Mouse (Mus musculus) neural tube, embryonic 10.5 days (tissue): Measurements from ENCODE around the gene Tmem159.

Experiments
- DNase-seq: peaks from one replicate; pipeline ENCODE4 v3.0.0-alpha.2; 2017; ENCODE audit warnings: low spot score; ENCODE audit errors: extremely low spot score

Tmem159 gene

DNA sequence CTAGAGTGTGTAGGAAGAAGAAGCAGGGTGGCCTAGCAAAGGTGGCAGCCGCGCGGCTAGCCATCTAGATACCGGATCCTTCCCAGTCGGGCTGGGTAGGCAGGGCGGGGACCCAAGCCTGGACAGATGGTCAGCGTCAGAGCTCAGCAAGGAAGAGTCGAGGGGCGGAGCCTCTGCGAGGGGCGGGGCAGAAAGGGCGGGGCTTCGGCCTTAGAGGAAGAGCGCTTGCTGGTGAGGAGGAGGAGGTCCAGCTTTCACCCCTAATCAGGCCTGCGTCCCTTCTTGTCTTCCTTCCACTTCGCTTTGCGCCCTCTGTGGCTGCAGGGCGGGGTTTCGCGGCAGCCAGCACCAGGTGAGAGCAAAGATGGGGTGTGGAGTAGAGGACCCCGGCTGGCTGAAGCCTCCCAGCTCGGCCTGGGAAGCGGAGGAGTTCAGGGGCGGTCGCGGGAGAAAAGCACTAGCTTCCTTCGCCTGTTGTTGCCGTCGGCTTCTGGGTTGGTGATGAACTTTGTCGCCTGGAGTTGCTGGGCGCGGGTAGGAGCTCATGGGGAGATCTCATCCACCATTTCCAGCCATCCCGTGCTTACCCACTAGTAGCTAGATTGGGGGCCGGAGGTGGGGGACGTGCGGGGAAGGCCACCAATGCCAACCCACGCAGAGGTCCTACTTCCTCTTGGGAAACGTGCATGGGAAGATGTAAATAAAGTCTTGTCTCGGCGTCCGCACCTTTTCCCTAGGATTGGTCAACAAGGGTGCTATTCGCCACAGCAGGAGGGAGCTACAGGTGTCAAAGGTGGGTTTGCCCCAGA, at the start of gene Tmem159:
Tmem159 (plus strand) TSS at position 190 of the 809 bp plus-strand sequence.
- peak; percentile 92 for DNase-seq

DNA sequence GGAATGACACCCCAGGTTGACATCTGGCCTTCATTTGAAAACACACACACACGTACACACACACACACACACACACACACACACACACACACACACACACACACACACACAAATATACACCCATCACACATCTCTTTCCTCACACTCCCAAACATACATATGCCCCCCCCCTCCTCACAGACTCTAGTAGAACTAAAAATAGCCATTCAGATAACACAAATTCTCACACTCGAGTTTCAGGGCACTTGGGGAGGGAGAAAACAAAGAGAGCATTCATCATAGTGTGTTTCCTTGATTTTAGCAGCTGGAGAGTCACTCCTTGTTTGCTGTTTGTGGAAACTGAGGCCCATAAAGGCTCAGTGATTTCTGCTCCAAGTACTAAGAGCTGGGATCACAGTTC, 48.1 kb upstream of the Tmem159 start:
- no peak for DNase-seq

DNA sequence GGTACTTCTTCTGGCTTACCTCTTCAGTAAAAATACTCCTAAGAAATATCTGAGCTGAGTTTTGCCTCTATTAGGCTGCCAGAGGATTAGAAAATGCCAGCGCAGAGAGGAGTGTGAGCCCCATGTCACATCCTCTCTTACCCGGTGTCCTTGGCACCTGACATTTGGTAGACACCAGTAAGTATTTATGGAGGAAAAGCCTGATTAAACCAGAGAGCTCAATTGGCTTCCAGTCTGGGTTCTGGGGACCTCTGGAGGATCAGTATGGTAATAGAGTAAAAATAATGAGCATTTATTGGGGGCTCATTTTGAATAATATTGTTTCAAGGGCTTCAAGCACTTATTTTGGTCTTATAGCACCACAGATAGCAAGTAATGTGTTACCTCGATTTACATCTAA, 46.7 kb upstream of the Tmem159 start:
- DNase-seq, result no peak

DNA sequence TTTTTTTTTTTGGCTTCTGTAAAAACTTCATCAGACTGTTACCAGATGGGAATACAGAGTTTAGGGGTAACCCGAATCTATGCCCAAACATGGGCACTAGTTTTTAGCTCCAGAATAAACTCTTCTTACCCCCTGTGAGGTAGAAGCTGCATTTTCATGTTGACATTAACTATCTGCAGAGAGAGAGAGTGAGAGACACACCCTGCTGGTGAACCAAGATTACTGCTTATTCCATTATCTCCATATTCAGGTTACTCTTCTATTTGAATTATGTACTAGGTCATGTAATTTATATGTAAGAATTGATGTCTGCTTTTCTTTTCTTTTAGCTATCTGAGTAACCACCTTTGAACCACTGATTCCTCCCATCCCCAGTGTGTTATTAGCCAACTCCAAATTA, 38.1 kb upstream of the Tmem159 start:
- DNase-seq, result no peak

DNA sequence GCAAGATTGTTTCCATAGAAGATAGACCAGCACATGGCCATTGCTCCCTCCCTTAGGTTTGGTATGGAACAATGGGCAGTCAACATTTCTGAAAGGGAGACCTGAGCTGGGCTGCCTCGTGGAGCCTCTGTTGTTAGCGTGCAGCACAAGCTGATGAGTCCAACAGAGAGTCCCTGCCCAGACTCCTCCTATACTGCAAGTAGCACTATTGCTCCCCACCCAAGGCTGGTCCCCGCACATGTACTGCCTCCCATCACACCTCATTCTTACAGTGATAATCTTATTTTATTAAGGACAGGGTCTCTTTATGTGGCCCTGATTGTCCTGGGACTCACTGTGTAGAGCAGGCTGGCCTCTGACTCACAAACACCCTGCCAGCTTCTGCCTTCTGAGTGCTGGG, 34.0 kb upstream of the Tmem159 start:
- DNase-seq, result no peak

DNA sequence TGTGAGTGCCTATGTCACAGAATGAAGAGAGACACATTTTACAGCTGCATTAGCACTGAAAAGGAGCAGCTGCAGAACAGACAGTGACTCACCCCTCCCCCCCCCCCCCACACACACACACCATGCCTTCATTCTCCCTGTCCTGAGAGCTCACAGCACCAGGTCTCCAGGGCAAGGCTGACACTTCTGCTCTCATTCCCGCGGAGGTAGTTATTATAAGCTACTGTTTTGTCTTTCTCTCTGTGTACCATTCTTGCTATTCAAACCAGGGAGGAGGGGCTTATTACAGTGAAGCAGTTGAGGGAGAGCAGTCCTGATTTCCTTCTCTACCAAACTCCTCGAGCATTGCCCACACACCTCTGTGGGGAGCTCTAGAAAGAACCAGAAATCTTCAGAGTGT, 33.0 kb upstream of the Tmem159 start:
- DNase-seq, result no peak

DNA sequence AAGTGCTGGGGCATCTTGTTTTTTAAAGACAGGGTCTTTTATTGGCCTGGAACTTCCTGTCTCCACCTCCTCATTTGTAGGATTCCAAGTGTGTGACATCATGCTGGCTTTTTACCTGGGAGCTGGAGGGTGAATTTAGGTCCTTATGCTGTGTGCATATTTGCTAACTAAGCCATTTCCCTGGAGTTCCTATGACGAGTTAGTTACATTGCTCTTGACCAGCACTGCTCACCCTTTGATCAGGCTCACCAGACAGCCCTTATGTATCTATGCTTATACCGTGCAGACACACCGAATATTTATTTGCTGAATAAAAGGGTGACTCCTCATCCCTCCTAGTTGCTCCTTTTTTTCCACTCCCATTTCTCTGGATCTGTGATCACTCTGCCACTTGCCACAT, 22.0 kb upstream of the Tmem159 start:
- no peak for DNase-seq

DNA sequence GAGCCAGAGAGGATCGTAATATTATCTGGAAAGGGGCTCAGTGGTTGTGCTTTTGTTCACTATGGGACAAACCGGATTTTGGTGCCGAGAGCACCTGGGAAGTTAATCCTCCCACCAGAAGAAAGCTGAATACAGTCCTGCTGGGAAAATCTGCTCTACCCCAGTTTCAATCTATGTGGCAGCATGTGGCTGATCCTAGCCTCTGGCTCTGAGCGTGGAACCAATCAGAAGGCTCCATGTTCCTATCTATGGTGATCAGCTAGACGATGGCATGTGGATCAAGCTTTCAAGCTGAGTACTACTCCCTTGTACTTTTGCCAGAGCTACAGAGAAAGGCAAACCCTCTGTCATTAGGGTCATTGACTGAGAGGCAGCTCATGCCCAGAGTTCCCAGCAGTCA, 9.1 kb upstream of the Tmem159 start:
- DNase-seq, result no peak

DNA sequence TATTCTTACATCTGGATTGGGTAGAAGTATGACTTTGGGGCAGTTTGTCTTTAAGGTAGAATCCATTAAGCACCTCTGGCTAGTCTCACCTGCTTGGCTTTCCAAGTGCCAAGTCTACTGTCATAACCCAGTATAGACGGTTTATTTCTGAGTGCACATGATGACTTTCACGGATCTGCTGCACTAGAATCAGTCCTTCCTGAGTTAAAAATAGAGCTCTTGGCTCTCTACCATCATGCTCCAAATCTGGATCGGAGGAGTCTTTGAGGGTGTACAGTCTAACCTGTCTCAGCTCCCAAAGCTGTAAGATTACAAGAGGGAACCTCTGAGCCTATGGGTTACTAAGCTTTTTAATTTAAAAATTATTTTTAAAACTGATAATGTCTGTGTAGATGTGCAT, 7.9 kb upstream of the Tmem159 start:
- no peak for DNase-seq

DNA sequence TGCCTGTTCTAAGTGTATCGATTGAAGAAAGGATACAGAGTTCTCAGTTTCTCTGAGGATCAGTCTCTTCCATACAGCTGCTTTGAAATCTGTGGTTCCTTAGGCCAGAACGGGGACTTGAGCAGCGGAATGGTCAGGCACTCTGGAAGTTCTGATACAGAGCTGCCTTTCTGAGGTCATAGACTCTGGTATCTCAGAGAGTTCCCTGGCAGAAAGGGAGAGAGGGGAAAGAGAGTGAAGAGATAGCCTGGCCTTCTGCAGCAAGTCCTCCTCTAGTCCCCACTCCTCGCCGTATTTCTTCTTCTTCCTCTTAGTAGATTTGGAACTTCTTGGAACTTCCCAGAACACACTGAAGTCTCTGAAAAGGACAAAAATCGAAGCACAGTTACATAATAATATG, 7.0 kb upstream of the Tmem159 start, which contains the start of gene Dnah3:
Dnah3 (minus strand) TSS at position 101 of the 400 bp plus-strand sequence.
- no peak for DNase-seq

DNA sequence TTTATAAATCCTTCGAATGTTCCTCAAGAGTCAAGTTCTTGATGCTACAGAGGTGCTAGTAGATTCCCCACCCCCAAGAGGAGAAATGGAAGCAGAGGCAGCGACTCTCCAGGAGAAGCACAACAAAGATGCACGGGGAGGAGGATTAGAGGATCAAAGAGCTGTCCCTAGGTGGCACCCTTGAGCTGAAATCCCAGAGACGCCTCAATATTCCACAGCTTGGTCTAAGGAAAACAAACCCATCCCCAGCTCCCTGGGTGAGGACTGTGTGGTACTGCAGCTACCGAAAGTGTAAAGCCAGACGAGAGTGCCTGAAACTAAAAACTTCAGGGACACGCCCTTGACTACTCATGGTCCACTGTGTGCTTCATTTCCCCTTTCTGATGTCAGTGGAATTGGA, 4.3 kb upstream of the Tmem159 start:
- peak; percentile 66 for DNase-seq

DNA sequence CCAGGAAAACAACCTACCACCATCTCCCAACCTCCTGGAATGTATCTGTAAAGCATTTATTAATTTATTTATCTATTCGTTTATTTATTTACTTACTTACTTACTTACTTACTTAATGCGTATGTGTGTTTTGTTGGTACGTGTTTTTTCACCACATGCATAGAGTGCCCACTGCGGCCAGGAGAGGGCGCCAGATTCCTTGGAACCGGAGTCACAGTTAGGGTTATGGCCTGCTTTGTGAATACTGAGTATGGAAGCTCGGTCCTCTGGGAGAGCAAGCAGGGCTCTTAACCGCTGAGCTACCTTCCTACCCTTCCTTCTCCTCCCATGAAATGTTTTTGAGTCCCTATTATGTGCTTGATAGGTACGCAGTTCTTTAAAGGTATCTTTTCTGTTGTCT, 3.8 kb upstream of the Tmem159 start:
- DNase-seq, result peak; percentile 76

DNA sequence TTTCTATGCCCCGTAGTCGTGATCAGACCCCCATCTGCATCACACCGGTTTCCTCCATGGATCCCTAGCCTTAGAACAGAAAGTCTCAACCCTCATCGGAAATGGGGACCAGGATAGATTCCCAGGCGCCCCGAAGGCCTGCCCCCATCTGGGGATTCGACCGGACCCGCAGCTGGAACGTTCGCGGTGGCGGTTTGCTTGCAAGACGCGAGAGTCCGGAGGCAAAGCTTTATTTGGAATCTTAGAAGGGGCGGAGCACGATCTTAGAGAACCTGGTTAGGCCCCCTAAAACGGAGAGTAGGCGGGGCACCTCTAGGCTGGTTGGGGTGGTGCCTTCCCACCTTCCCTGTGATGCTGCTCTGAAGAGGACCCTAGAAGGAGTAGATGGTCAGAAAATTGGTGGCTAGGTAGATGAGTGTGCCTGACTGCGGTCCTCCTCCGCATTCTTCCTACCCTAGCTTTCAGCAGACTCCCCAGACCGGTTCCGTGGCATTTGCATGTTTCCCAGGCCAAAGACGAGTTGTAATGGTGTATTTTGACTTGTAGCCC, 940 bp downstream of the Tmem159 start:
- DNase-seq, result peak; percentile 32

DNA sequence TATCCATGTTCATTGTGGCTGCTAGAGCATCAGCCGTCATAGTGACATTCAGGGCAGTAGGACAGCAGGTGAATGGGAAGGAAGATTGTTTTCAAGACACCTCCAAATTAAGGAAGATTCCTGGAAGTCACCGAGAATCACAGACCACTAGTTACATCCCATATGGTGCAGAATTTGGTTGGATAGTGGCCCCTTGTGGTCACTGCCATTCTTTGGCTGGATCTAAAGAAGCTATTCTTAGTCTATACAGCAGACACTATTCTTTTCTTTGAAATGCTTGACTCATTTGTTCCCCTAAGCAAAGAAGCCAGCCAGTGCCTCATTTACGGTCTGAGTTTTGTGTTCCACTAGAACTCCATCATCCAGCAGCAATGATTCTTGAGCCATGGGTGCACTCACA, 2.8 kb downstream of the Tmem159 start:
- DNase-seq, result no peak

DNA sequence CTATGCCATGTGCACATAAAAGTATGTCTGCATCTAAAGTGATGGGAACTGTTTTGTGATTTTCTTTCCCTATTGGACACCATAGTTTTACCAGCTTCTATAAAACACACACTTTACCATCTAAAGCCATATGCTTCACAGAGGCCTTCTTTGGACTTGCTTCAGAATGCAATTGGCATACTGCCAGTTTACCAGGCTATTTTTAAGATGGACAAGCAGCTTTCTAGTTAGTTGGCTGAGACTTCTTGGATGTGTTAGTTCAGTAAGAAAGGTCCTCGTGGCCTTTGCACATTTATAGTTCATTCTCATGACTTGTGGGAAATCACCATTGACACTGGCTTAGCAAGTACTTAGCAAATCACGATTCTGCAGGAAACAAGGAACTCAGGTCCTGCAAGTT, 4.2 kb downstream of the Tmem159 start:
- no peak for DNase-seq

DNA sequence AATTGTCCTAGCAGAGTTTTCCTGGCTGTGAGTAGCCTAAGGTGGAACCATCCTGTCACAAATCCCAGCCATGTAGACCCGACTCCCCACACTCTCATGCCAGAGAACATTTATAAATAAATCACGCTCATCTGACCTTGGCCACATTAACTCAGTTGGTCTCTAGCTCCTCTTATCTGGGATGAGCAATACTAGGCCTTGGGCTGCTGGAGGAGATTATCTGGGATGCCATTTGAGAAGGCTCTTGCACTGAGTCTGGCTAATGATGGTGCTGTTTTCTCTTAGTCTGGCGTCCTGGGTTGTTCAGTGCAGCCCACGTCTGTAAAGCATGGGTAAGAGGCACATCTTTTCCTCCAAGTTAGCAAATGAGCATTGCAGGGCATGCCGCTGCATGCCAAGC, 7.5 kb downstream of the Tmem159 start:
- no peak for DNase-seq

DNA sequence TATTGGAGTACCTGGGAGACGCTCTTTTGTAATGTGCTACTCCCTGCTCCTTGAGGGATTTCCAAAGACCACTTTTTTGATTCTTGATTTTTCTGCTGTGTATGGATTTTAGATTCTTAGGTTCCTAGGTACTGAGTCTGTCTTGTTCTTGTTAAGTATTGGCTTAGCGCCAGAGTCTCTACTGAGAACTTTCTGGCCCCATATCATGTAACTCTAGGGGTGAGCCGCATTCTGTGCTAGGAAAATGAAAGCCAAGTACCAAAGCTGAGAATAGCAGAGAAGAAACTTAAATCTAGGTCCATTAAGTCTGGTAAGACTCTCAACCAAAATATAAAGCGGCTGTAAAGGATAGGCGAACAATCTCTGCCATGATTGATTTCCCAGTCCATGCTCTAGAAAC, 14.8 kb downstream of the Tmem159 start:
- no peak for DNase-seq

DNA sequence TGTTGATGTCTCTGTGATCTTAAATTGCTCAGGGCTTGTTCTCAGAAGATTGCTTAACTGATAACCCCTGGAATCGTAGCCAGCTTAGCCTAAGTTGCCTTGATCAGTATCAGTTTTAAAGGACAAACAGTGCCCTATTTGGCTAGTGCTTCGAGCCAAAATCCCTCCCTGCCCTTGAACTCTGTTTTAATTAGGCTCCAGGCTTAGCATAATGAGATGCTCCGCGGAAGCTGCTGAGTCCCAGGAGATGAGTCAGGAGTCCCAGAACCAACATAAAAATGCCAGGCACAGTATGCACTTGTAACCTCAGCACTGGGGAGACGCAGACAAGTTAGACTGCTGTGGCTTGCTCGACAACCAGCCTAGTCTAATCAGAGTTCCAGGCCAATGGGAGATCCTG, 15.4 kb downstream of the Tmem159 start:
- no peak for DNase-seq

DNA sequence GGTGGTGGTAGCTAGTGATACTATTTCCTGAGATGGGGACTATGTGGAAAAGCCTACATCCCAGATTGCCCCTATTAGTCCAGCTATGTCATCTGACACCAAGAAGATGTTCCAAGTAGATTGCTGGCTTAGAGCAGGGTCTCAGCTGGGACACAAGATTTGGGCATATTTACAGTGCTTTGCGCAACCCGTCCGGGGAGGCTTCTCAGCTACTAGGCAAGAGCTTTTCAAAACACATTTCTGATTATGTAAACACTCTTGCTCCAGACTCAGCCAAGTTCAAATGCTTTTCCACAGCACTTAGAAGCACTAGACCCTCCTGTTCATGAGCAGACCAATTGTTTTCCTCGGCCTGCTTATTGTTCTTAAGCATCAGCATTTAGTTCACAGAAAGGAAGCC, 21.6 kb downstream of the Tmem159 start:
- no peak for DNase-seq

DNA sequence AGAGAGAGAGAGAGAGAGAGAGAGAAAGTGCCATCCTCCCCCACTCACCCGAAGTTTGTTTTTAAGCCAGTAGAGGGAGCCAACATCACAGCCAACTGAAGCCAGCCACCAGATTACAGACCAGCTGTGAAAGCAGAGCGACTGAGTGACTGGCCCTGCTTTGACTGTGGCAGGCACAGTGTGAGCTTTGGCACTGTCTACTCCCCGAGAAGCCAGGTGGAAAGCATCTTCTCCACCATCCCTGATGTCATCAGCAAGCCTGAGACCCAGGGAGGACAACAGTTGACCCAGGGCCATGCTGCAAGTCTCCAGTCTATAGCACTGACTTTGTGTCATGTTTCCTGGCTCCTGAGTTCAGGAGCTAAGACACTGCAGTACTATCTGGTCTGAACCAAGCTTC, 22.7 kb downstream of the Tmem159 start:
- peak; percentile 70 for DNase-seq

DNA sequence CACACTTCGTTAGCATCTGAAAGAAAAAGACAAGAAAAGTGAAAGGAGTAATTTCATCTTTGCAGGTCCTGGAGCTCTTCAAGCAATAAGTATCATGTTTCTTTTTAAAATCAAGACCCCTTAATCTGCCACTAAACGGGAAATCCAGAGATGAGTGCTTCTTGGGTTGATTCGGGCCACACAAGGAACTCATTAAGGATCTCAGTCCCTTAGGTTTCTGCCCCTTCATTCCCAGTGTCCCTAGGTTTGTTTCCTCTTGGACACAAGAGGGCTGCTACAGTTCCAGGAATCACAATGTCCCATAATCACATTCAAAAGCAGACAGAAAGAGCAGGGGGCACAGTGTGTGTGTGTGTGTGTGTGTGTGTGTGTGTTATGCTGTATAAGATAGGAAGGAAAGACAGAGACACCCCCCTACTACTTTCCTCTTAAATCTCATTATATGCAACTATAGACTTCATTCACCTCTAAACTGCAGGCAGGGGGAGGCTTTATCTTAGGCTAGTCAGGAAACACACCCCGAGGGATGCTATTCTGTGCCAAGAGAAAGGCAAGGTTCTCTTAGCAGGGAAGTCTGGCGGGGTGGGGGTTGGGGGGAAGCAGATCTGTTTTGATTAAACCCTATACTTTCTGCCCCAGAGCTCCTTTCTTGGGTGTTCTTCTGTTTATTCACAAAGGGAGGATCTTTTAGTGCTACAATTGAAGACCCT, 25.0 kb downstream of the Tmem159 start:
- DNase-seq, result no peak

DNA sequence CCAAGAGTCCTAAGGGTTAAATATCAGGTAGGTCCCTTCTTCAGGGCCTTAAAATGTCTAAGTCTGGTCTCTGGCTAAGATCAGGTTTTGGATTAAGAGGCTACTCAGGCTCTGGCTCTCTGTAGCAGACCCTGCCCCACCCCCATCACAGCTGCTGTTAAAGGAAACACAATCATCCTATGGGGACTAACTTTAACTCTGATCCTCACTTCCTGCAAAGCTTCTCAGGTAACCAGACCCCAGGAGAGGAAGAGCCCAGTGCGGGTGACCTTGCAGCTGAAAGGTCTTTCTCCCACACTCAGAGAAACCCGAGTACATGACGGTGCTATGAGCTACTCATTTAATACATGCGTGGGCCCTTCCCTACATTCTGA, 25.5 kb downstream of the Tmem159 start:
- no peak for DNase-seq

DNA sequence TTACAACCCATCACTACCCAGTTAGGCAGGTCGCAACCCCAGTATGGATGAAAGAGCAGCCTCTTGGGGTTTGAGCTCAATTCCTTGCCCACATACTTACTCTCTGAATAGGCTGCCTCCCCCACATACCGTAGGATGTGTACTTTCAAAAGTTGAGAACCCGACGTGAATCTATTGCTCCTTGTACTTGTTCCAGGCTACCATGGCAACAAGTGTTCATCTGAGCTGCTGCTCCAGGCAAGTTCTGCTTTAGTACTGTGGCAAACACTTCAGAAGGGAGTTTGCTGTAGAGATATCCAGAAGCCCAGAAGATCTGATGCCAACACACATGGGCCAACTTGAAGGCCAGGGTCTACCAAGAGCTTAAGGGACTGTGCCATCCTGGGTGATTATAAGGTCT, 26.8 kb downstream of the Tmem159 start:
- DNase-seq, result no peak
